Mouse (Mus musculus) lung, postnatal 4 days (tissue): Measurements from ENCODE around the gene Sgsm1.

Experiments used
- DNase-seq, 2 experiments: peaks; one replicate each; pipeline ENCODE4 v3.0.0; 2021

Sgsm1 gene

GRCm38 (mm10) chr5:113215610-113216011 is 95.0 kb downstream of the Sgsm1 start:
- DNase-seq = peak in 1 of 2 experiments; percentile 44

DNA sequence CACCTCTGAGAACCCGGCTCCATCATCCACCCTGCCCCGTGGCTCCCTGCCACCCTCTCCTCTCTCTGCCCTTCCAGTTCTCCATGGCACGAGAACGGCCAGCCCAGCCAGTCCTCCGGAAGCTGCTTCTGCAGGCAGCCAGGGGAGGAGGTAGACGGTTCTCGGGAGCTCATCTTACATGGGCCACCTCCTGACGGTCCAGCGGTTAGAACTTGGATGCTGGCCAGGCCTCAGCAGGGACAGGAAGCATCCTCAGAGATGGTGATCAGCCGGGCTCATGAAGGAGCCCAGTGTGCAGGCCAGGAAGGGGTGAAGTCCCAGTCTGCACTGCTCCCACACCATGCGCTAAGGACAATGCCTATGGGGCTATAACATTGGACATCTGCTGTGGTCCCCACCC is 96.1 kb downstream of the Sgsm1 start:
- DNase-seq = peak; percentile 70 to 85

DNA sequence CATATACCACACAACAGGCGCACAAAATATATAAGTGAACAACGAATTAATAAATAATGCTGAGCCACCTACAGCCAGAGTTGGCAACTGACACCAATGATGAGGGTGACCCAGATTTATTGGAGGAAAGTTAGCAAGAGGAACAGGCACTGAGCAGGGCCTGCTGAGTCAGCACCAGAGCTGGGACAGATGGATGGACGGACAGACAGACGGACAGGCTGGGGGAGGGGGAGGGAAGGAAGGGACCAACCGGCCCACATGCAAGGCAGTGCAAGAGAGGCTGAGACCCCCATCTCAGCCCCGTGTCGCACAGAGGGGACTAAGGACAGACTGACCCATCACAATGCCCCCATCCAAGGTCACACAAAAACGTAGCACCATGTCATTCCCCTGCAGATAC is 96.5 kb downstream of the Sgsm1 start:
- no peak for DNase-seq

GRCm38 (mm10) chr5:113212156-113212835 is 98.3 kb downstream of the Sgsm1 start:
- no peak for DNase-seq

GRCm38 (mm10) chr5:113210314-113210713 is 100.3 kb downstream of the Sgsm1 start:
- DNase-seq = peak; percentile 44 to 62

GRCm38 (mm10) chr5:113209898-113210297 is 100.7 kb downstream of the Sgsm1 start:
- DNase-seq = peak; percentile 45 to 75

DNA sequence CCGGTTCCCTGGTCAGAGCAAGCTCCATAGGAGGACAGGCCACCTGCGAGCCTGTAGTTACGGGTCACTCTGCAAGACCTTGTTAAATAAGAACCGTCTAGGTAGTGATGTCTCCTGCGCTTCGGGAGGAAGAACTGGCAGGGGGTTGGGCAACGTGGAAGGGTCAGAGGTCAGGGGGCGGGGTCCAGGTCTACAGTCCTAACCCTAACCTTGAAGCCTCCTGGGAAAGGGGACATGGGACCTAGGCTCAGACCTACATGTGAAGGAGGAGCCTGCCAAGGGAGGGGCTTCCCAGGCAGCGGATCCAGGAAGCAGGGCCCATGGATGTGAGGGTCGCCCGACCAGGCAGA is 101.2 kb downstream of the Sgsm1 start:
- no peak for DNase-seq

GRCm38 (mm10) chr5:113208622-113209400 is 101.8 kb downstream of the Sgsm1 start:
- peak; percentile 78 to 90 for DNase-seq

- DNase-seq = peak; percentile 40 to 63
Measured at GRCm38 (mm10) chr5:113208048-113208447, 102.5 kb downstream of the Sgsm1 start.

GRCm38 (mm10) chr5:113206670-113207352 is 103.8 kb downstream of the Sgsm1 start:
- DNase-seq = peak; percentile 25 to 37

DNA sequence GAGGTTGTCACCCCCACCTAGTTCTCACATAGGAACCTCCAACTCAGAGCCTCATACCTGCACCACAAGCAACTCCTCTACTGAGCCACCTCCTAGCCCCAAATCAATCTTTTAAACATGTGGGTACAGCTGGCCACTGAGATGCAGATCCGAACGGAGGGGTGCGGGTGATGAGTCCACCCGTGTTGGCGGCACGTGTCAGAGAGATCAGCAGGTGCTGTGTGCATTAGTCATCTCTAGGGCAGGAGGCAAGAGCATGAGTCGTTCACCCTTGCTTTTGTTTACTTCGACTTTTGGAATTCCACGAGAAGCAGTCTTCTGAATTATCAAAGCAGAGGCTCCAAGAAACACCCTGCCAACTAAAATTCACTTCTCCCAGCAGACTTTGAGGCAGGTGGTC is 106.4 kb downstream of the Sgsm1 start:
- DNase-seq = no peak

DNA sequence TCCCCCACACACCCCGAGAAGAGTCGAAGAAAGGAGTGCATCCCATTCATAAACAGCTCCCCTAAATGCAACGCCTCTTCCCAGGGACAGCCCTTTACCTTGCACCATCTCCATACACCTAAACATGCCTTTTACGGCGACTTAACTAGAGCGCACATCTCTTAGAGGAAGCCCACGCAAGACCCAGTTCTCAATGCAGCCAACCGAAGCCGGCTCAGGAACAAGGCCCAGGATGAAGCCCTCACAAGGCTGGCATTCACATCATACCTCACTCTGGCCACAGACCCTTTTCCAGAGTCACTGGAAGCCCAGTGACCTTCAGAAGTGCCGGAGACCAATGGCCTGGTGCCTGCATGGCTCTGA is 110.8 kb downstream of the Sgsm1 start:
- no peak for DNase-seq

DNA sequence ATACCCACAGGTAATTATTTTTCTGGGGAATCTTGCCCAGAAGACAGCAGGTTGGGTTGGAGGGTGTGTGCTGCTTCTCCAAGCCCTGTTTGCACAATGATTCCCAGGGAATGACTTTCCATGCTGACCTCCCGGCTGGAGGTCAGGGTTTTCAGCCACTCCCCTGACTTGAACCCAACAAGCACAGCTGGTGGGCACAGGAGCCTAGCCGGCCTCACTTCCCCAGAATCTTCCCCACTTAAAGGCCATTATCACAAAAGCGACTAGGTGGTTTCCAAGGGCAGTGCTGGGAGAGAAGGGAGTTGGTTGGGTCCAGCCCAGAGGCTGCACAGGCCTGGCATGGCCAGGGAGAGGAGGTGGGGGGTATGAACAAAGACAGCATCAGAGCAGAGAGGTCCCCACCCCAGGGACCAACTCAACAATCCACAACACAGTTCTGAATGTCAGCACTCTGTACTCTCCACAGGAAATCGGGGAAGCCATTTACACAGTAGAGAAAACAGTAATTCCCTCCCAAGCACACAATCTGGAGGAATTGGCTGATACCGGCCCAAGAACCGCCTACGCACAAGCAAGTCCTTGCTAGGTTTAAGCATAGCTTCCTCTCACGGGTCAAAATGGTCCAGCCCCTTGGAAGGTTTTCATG is 111.3 kb downstream of the Sgsm1 start:
- no peak for DNase-seq

DNA sequence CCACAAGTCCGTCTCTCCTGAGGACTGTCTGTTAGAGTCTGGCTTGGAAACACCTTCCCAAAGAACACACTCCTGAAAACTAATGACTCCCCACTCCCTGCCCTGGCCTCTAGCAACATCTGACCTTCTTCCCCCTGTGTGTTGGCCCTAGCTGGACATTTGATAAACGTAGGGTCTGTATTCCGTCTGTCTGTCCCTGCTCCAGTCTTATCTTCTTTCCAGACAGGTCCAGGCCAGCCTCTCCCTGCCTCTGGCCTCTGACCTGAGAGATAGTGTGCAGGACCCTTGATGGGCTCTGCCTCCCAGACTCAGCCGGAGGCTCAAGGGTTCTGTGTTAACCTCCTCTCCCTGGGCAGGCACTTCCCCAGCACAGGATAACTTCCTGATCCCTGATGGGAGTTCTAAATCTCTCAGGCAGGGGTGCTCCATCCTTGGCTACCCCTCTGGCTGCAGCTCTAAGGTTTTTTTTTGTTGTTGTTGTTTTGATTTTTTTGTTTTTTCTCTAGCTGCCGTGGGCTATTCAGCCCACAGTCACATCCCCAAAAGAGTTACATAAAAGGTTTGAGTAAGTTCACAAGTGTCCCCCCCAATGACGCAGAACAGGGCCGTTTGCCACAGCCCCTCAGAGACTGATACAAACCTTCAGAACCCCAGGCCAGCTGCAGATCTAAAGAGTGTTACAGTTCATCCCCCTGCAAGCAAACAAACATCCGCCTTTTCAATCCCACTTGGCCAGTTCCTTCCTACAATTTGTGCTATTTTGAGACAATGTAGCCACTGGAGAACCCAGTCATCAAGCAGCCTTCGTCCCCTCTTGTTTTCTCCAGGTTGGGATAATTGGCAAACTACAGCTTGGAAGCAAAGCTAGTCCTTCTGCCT is 113.4 kb downstream of the Sgsm1 start:
- DNase-seq = peak in 1 of 2 experiments; percentile 40

- no peak for DNase-seq
Measured at GRCm38 (mm10) chr5:113195907-113196306, 114.7 kb downstream of the Sgsm1 start.

GRCm38 (mm10) chr5:113195451-113195850 is 115.1 kb downstream of the Sgsm1 start:
- no peak for DNase-seq

- DNase-seq = no peak
Measured at GRCm38 (mm10) chr5:113193762-113194161, 116.8 kb downstream of the Sgsm1 start.
